Mouse (Mus musculus): ENCODE results near the gene Smad1. TPM values are rescaled to one million over a fixed set of nuclear protein-coding genes. Genes with fewer than 3 reads are reported as not detected.
"Not testable (repeated sequence)": the region's sequence is repeated elsewhere in the genome, so short reads cannot be mapped to it uniquely, and the experiment has no call there.

The Smad1 gene
- 64.2 and 65.6 TPM in 2 replicates for polyA plus RNA-seq (2015; fragmentation: Nextera tagmentation; extraction: Ambion mirVana)

GRCm38 (mm10) chr8:79398994-79399650 is at the start of gene Smad1:
Gene Smad1, minus strand, starts transcription at chr8:79399518.
- Histone ChIP-seq H3K36me3 (no peaks in the 10 kb centered on the region), H3K27ac (peak within 1 kb of the TSS; percentile 99), H3K9me3 (no peaks in the 10 kb centered on the region), H3K27me3 (no peaks in the 10 kb centered on the region), H3K4me1 (replicated peaks) (peaks cover 42% of the 10 kb centered on the region), H3K9ac (peak within 1 kb of the TSS; percentile 99), H3K4me2 (peak within 1 kb of the TSS; percentile 78), H3K4me3 (peak within 1 kb of the TSS; percentile 82)
- ATAC-seq (ENCODE audit: low FRiP score) = peak; percentile 93
- WGBS = under 1% methylated on average over 53 of the region's 80 CpGs

- Histone ChIP-seq H3K4me3 (no peak overlapping the region), H3K27ac (no peak overlapping the region)
- WGBS = 85% methylated on average over 10 of the region's 10 CpGs
These were observed 48.0 kb upstream of the Smad1 start for GRCm38 (mm10) chr8:79447260-79447853.

GRCm38 (mm10) chr8:79443460-79444098 is 44.3 kb upstream of the Smad1 start:
- ATAC-seq (ENCODE audit: low FRiP score) = no peak
- H3K9me3 ChIP-seq = no peaks in the 10 kb centered on the region
- no peaks in the 10 kb centered on the region for H3K4me1 ChIP-seq (replicated peaks)
- WGBS = 82% methylated on average over 14 of the region's 14 CpGs
- H3K36me3 ChIP-seq = no peaks in the 10 kb centered on the region
- H3K27me3 ChIP-seq = no peaks in the 10 kb centered on the region
- no peak overlapping the region for H3K4me2 ChIP-seq
- no peak overlapping the region for H3K4me3 ChIP-seq
- no peak overlapping the region for H3K9ac ChIP-seq
- no peak overlapping the region for H3K27ac ChIP-seq

More at GRCm38 (mm10) chr8:79447260-79447853, 48.0 kb upstream of the Smad1 start:
- no peaks in the 10 kb centered on the region for H3K4me1 ChIP-seq (replicated peaks)
- H3K27me3 ChIP-seq = no peaks in the 10 kb centered on the region
- no peaks in the 10 kb centered on the region for H3K9me3 ChIP-seq
- no peak overlapping the region for H3K9ac ChIP-seq
- no peaks in the 10 kb centered on the region for H3K36me3 ChIP-seq
- no peak for ATAC-seq (ENCODE audit: low FRiP score)
- no peak overlapping the region for H3K4me2 ChIP-seq

GRCm38 (mm10) chr8:79433953-79434500 is 34.7 kb upstream of the Smad1 start:
- WGBS = 55% methylated on average over 4 of the region's 4 CpGs
- H3K9me3 ChIP-seq = no peaks in the 10 kb centered on the region
- no peaks in the 10 kb centered on the region for H3K36me3 ChIP-seq
- H3K9ac ChIP-seq = no peak overlapping the region
- H3K4me2 ChIP-seq = no peak overlapping the region
- ATAC-seq (ENCODE audit: low FRiP score) = no peak
- H3K27me3 ChIP-seq = no peaks in the 10 kb centered on the region
- no peak overlapping the region for H3K27ac ChIP-seq
- H3K4me1 ChIP-seq (replicated peaks) = peaks cover 3% of the 10 kb centered on the region; the same call in 1 of the 2 replicates
- H3K4me3 ChIP-seq = no peak overlapping the region

GRCm38 (mm10) chr8:79414907-79415306 is 15.6 kb upstream of the Smad1 start:
- Histone ChIP-seq H3K36me3 (no peaks in the 10 kb centered on the region), H3K27ac (no peak overlapping the region), H3K27me3 (no peaks in the 10 kb centered on the region), H3K4me1 (replicated peaks) (no peaks in the 10 kb centered on the region), H3K9me3 (no peaks in the 10 kb centered on the region), H3K4me2 (no peak overlapping the region), H3K4me3 (no peak overlapping the region), H3K9ac (no peak overlapping the region)
- ATAC-seq (ENCODE audit: low FRiP score) = no peak
- 76% methylated on average over 5 of the region's 5 CpGs for WGBS

- no peak overlapping the region for H3K4me3 ChIP-seq
- no peak overlapping the region for H3K27ac ChIP-seq
- H3K36me3 ChIP-seq = no peaks in the 10 kb centered on the region
- WGBS = 88% methylated on average over 1 of the region's 1 CpGs
- H3K27me3 ChIP-seq = no peaks in the 10 kb centered on the region
- H3K9ac ChIP-seq = no peak overlapping the region
- H3K4me1 ChIP-seq (replicated peaks) = no peaks in the 10 kb centered on the region
- ATAC-seq (ENCODE audit: low FRiP score) = no peak
- no peaks in the 10 kb centered on the region for H3K9me3 ChIP-seq
- H3K4me2 ChIP-seq = no peak overlapping the region
These were observed 11.2 kb upstream of the Smad1 start for GRCm38 (mm10) chr8:79410501-79410900.

GRCm38 (mm10) chr8:79407356-79407755 is 8.0 kb upstream of the Smad1 start:
- not testable (repeated sequence) for H3K4me1 ChIP-seq (replicated peaks); H3K4me2 ChIP-seq; H3K27ac ChIP-seq; H3K9ac ChIP-seq; ATAC-seq (ENCODE audit: low FRiP score); H3K9me3 ChIP-seq; H3K36me3 ChIP-seq; H3K4me3 ChIP-seq; H3K27me3 ChIP-seq
- 72% methylated on average over 1 of the region's 1 CpGs for WGBS

GRCm38 (mm10) chr8:79404895-79405557 is 5.7 kb upstream of the Smad1 start:
- no peak overlapping the region for H3K4me2 ChIP-seq
- no peak overlapping the region for H3K9ac ChIP-seq
- no peak for ATAC-seq (ENCODE audit: low FRiP score)
- no peak overlapping the region for H3K27ac ChIP-seq
- no peak overlapping the region for H3K4me3 ChIP-seq
- no peaks in the 10 kb centered on the region for H3K27me3 ChIP-seq
- no peaks in the 10 kb centered on the region for H3K36me3 ChIP-seq
- WGBS = 55% methylated on average over 6 of the region's 6 CpGs
- no peaks in the 10 kb centered on the region for H3K4me1 ChIP-seq (replicated peaks)
- H3K9me3 ChIP-seq = no peaks in the 10 kb centered on the region

GRCm38 (mm10) chr8:79400671-79401070 is 1.4 kb upstream of the Smad1 start:
- 79% methylated on average over 2 of the region's 2 CpGs for WGBS
- no peaks in the 10 kb centered on the region for H3K36me3 ChIP-seq
- H3K9me3 ChIP-seq = no peaks in the 10 kb centered on the region
- H3K9ac ChIP-seq = no peak overlapping the region
- no peak overlapping the region for H3K4me2 ChIP-seq
- ATAC-seq (ENCODE audit: low FRiP score) = no peak
- no peaks in the 10 kb centered on the region for H3K27me3 ChIP-seq
- H3K27ac ChIP-seq = no peak overlapping the region
- H3K4me1 ChIP-seq (replicated peaks) = peaks cover 27% of the 10 kb centered on the region
- H3K4me3 ChIP-seq = no peak overlapping the region

GRCm38 (mm10) chr8:79398251-79398981 is 902 bp downstream of the Smad1 start:
- peak overlapping the region; percentile 78 for H3K4me2 ChIP-seq
- H3K9me3 ChIP-seq = no peaks in the 10 kb centered on the region
- peak overlapping the region; percentile 99 for H3K27ac ChIP-seq
- H3K36me3 ChIP-seq = no peaks in the 10 kb centered on the region
- WGBS = under 1% methylated on average over 60 of the region's 68 CpGs
- ATAC-seq (ENCODE audit: low FRiP score) = peak; percentile 73
- H3K4me3 ChIP-seq = peak overlapping the region; percentile 82
- peak overlapping the region; percentile 99 for H3K9ac ChIP-seq
- no peaks in the 10 kb centered on the region for H3K27me3 ChIP-seq
- H3K4me1 ChIP-seq (replicated peaks) = peaks cover 48% of the 10 kb centered on the region

GRCm38 (mm10) chr8:79397705-79398250 is 1.5 kb downstream of the Smad1 start:
- Histone ChIP-seq H3K4me2 (peak overlapping the region; percentile 78), H3K9me3 (no peaks in the 10 kb centered on the region), H3K4me3 (peak overlapping the region; percentile 82), H3K27me3 (no peaks in the 10 kb centered on the region), H3K4me1 (replicated peaks) (peaks cover 53% of the 10 kb centered on the region), H3K27ac (peak overlapping the region; percentile 99), H3K9ac (peak overlapping the region; percentile 99), H3K36me3 (no peaks in the 10 kb centered on the region)
- WGBS = 12% methylated on average over 7 of the region's 7 CpGs
- peak; percentile 3; the same call in 1 of the 2 replicates for ATAC-seq (ENCODE audit: low FRiP score)
